Mouse (Mus musculus) small intestine, adult 2 months (tissue): ENCODE data around the gene Fh1.

ENCODE experiments used
- CTCF ChIP-seq: fragments of 200-500 bp; IDR thresholded peaks from 2 replicates; pipeline ENCODE4 v1.5.1; 2012; ENCODE audit warnings: low read depth, mild to moderate bottlenecking, control low read depth, inconsistent platforms, low read length, moderate library complexity, mixed read lengths; ENCODE audit not compliant: insufficient replicate concordance, insufficient read length; ENCODE audit errors: extremely low read depth
- POLR2A ChIP-seq: fragments of 200-500 bp; IDR thresholded peaks from 2 replicates; pipeline ENCODE4 v1.6.1; 2012; ENCODE audit warnings: low read depth, mild to moderate bottlenecking, control low read depth, inconsistent platforms, low read length, moderate library complexity

DNA sequence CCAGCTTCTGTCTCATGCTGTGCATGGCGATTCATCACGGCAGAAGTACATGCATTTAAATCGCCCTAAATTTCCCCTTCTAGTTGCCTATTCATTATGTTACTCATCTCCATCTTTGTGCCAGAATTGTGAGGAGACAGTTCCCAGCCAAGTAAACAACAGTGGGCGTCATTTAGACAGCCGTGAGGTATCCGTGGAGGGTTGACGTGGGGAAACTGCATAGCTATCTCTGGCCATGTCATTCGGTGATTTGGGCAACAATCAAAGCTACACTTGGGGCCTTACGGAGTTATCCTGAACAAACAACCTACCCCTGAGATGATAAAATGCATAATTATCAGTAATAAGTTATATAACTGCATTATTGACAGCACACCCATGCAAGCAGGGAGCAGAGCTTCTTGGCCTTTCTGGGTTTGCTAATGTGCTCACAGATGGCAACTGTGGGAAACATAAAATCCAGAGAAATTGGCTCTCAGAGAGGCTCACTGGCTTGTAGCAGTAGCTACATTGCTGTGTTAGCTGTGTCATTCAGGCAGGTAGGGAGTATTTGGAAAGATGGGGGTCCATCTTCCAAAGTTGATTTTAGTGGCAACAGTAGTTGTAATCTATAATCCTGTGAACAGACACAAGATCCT, 45.7 kb downstream of the Fh1 start:
- no peak for TF ChIP-seq POLR2A
- TF ChIP-seq CTCF = no peak
